Comparison of ENCODE assay signal across 28 mouse cellular contexts in the genomic region with DNA sequence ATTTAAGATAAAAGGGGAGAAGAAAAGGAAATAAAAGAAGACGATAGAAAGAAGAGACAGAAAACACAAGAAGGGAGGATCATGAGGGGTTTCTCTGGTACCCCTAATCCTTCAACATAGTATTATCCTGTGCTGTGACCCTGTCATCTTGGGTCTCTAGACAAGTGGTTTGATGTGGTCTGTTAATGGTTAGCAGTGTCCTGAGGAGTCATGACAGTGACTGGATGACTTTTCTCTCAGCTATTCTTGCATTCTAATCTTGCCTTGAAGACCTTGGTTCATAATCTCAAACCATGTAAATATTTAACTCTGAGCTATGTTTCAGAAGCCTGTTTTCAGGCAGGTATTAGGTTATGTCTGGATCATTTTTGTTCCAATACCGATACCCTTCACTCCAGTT. TPM values are rescaled to one million over a fixed set of nuclear protein-coding genes. Genes with fewer than 3 reads are reported as not detected.
"Had no signal": no experiment of that assay in that cellular context is flagged by ENCODE, and none has a peak within 500 bp of the region (broad histone marks: within the 10 kb centered on the region; RNA-seq: fewer than 3 reads in every experiment).

No protein-coding gene starts in this region.

- ATAC-seq: forebrain, embryonic 13.5 days; forebrain, embryonic 14.5 days; forebrain, embryonic 15.5 days; forebrain, embryonic 16.5 days; forebrain, postnatal 0 days had no signal

- DNase-seq: cerebellum, adult 8-10 months; cerebellum, adult 9-10 months; cerebellum, adult 9-11 months; cerebellum, postnatal 10 days; cerebellum, postnatal 14 days; cerebellum, postnatal 25 days; cerebellum, postnatal 36 days; embryo, embryonic 11 days; forebrain, postnatal 0 days; gastrocnemius, adult 2 months; gastrocnemius, postnatal 10 days; gastrocnemius, postnatal 14 days; gastrocnemius, postnatal 25 days; heart, adult 11 months; heart, adult 18-20 months; heart, adult 2 months had no signal

- H3K27me3 ChIP-seq: embryonic facial prominence, embryonic 13.5 days; embryonic facial prominence, embryonic 15.5 days; forebrain, embryonic 12.5 days; forebrain, embryonic 13.5 days; forebrain, embryonic 15.5 days had no signal

- H3K4me3 ChIP-seq: embryonic facial prominence, embryonic 10.5 days; embryonic facial prominence, embryonic 12.5 days; embryonic facial prominence, embryonic 13.5 days; embryonic facial prominence, embryonic 15.5 days; erythroblast, embryonic 14.5 days; forebrain, embryonic 10.5 days; forebrain, embryonic 12.5 days; forebrain, embryonic 13.5 days; forebrain, embryonic 15.5 days; gastrocnemius, adult 2 months; heart, adult 2 months had no signal

- H3K4me1 ChIP-seq: embryonic facial prominence, embryonic 12.5 days; embryonic facial prominence, embryonic 15.5 days; forebrain, embryonic 13.5 days; forebrain, embryonic 15.5 days had no signal

- H3K27ac ChIP-seq: embryonic facial prominence, embryonic 10.5 days; embryonic facial prominence, embryonic 12.5 days; embryonic facial prominence, embryonic 13.5 days; embryonic facial prominence, embryonic 15.5 days; forebrain, embryonic 10.5 days; forebrain, embryonic 12.5 days; forebrain, embryonic 13.5 days; forebrain, embryonic 15.5 days; gastrocnemius, adult 2 months; heart, adult 2 months had no signal

- H3K36me3 ChIP-seq: embryonic facial prominence, embryonic 10.5 days; embryonic facial prominence, embryonic 12.5 days; embryonic facial prominence, embryonic 13.5 days; embryonic facial prominence, embryonic 15.5 days; forebrain, embryonic 10.5 days; forebrain, embryonic 12.5 days; forebrain, embryonic 15.5 days had no signal

RNA-seq across cellular contexts. Expression of gene Galnt3, which starts 17.9 kb away (rescaled TPM):
- total RNA-seq: gastrocnemius, postnatal 14 days; gastrocnemius, postnatal 25 days; heart, adult 8-10 months had no signal
- polyA plus RNA-seq: erythroblast, embryonic 14.5 days had no signal
